Mouse (Mus musculus) limb, embryonic 14.5 days (tissue): ENCODE results near the gene Fam192a. TPM values are rescaled to one million over a fixed set of nuclear protein-coding genes. Genes with fewer than 3 reads are reported as not detected.

ENCODE experiments used
- ATAC-seq: fragments of 200-750 bp; cut with Nextera tagmentation; 2 replicates; pipeline ENCODE4 v1.8.0; 2017; ENCODE audit warnings: low read depth, moderate number of reproducible peaks, moderate TSS enrichment; ENCODE audit not compliant: low FRiP score
- DNase-seq: peaks from one replicate; pipeline ENCODE4 v3.0.0-alpha.2; 2015; ENCODE audit warnings: low spot score
- H3K27ac ChIP-seq: fragments of 300-500 bp; sonication (generic); replicated peaks from 2 replicates; pipeline ENCODE4 v1.5.1; 2014; ENCODE audit warnings: low read depth, mild to moderate bottlenecking, low read length, moderate library complexity, mixed read lengths
- H3K27me3 ChIP-seq: fragments of 300-500 bp; sonication (generic); 2 replicates; pipeline ENCODE4 v1.6.1; 2014; ENCODE audit warnings: low read length, mixed read lengths; ENCODE audit not compliant: control insufficient read depth, insufficient read depth
- H3K36me3 ChIP-seq: fragments of 300-500 bp; sonication (generic); 2 replicates; pipeline ENCODE4 v1.6.1; 2014; ENCODE audit warnings: mild to moderate bottlenecking, low read length, moderate library complexity, mixed read lengths; ENCODE audit not compliant: control insufficient read depth, insufficient read depth
- H3K4me1 ChIP-seq: fragments of 300-500 bp; sonication (generic); 2 replicates; pipeline ENCODE4 v1.6.1; 2014; ENCODE audit warnings: antibody characterized with exemption, low read length, mixed read lengths; ENCODE audit not compliant: control insufficient read depth, insufficient read depth
- H3K4me2 ChIP-seq: fragments of 300-500 bp; sonication (generic); replicated peaks from 2 replicates; pipeline ENCODE4 v1.6.1; 2014; ENCODE audit warnings: low read depth, mild to moderate bottlenecking, low read length, moderate library complexity; ENCODE audit not compliant: severe bottlenecking
- H3K4me3 ChIP-seq: fragments of 300-500 bp; sonication (generic); replicated peaks from 2 replicates; pipeline ENCODE4 v1.5.1; 2014; ENCODE audit warnings: low read length
- H3K9ac ChIP-seq: fragments of 300-500 bp; sonication (generic); 2 replicates; pipeline ENCODE4 v1.6.1; 2014; ENCODE audit warnings: mild to moderate bottlenecking, low read depth, low read length, moderate library complexity; ENCODE audit not compliant: severe bottlenecking
- H3K9me3 ChIP-seq: fragments of 300-500 bp; sonication (generic); 2 replicates; pipeline ENCODE4 v1.6.1; 2016; ENCODE audit warnings: low read length; ENCODE audit not compliant: control insufficient read depth
- POLR2A ChIP-seq: fragments of 200-500 bp; IDR thresholded peaks from 2 replicates; pipeline ENCODE4 v1.8.0; 2012; ENCODE audit warnings: inconsistent platforms, mild to moderate bottlenecking, moderate library complexity, borderline replicate concordance; ENCODE audit not compliant: insufficient read depth, insufficient read length; ENCODE audit errors: extremely low read depth
- WGBS: fragments of 180-500 bp; shearing (Covaris S2); extraction: QIAGEN DNeasy Blood & Tissue Kit; methylation state at CpG from one replicate; pipeline ENCODE4 v1.1.7; 2014; 5-methylcytosine and 5-hydroxymethylcytosine counted together
- polyA plus RNA-seq, 2 experiments: library from polyadenylated mRNA; depleted of rRNA in 1 of 2; stranded (reverse) in 1 of 2; unstranded in 1 of 2; fragments of >200 nt; fragmentation: Nextera tagmentation in 1 of 2; extraction: Ambion mirVana in 1 of 2; gene quantifications; 2 replicates each; pipeline versions ENCODE4 v1.2.1 to v1.2.3; 2012 to 2014

Gene Fam192a
- 35.7 and 43.4 TPM in 2 replicates for polyA plus RNA-seq (2012; rRNA removed)
- 61.5 and 62.4 TPM in 2 replicates for polyA plus RNA-seq (2014; fragmentation: Nextera tagmentation; extraction: Ambion mirVana)

GRCm38 (mm10) chr8:94601607-94602385, at the start of gene Fam192a, which contains the start of gene Rspry1:
Gene Fam192a (minus strand): TSS chr8:94601997.
Gene Rspry1 (plus strand): TSS chr8:94601937.
- DNase-seq (peak; percentile 100), ATAC-seq (peak; percentile 100)
- Histone ChIP-seq H3K27me3 (no peaks in the 10 kb centered on the region), H3K9ac (peak within 1 kb of the TSS; percentile 92), H3K9me3 (no peaks in the 10 kb centered on the region), H3K4me1 (peaks cover 18% of the 10 kb centered on the region), H3K36me3 (no peaks in the 10 kb centered on the region; the same call in 1 of the 2 replicates), H3K4me3 (peak within 1 kb of the TSS; percentile 100), H3K27ac (peak within 1 kb of the TSS; percentile 87), H3K4me2 (peak within 1 kb of the TSS; percentile 88)
- under 1% methylated on average over 54 of the region's 55 CpGs for WGBS
- peak; percentile 85; the same call in 1 of the 2 replicates for TF ChIP-seq POLR2A

GRCm38 (mm10) chr8:94649496-94649895, 47.7 kb upstream of the Fam192a start:
- no peak overlapping the region for H3K4me3 ChIP-seq
- no peak for ATAC-seq
- no peak for TF ChIP-seq POLR2A
- DNase-seq: no peak
- H3K4me1 ChIP-seq: no peaks in the 10 kb centered on the region
- no peak overlapping the region for H3K9ac ChIP-seq
- H3K36me3 ChIP-seq: peaks cover 85% of the 10 kb centered on the region
- no peak overlapping the region for H3K4me2 ChIP-seq
- no peaks in the 10 kb centered on the region for H3K9me3 ChIP-seq
- H3K27ac ChIP-seq: no peak overlapping the region
- H3K27me3 ChIP-seq: no peaks in the 10 kb centered on the region
- 71% methylated on average over 3 of the region's 3 CpGs for WGBS

- no peak for ATAC-seq
- Histone ChIP-seq H3K4me2 (no peak overlapping the region), H3K4me3 (no peak overlapping the region), H3K9ac (no peak overlapping the region), H3K27me3 (no peaks in the 10 kb centered on the region), H3K9me3 (no peaks in the 10 kb centered on the region), H3K4me1 (no peaks in the 10 kb centered on the region), H3K27ac (no peak overlapping the region), H3K36me3 (peaks cover 81% of the 10 kb centered on the region)
- TF ChIP-seq POLR2A: no peak
- 91% methylated on average over 3 of the region's 3 CpGs for WGBS
- DNase-seq: no peak
These were observed 44.4 kb upstream of the Fam192a start for GRCm38 (mm10) chr8:94646165-94646564.

- Histone ChIP-seq H3K9me3 (no peaks in the 10 kb centered on the region), H3K36me3 (peaks cover 84% of the 10 kb centered on the region), H3K27ac (no peak overlapping the region), H3K9ac (no peak overlapping the region), H3K4me1 (no peaks in the 10 kb centered on the region), H3K4me2 (no peak overlapping the region), H3K27me3 (no peaks in the 10 kb centered on the region), H3K4me3 (no peak overlapping the region)
- TF ChIP-seq POLR2A: no peak
- ATAC-seq: no peak
- no peak for DNase-seq
- WGBS: 59% methylated on average over 1 of the region's 1 CpGs
These were observed 43.4 kb upstream of the Fam192a start for GRCm38 (mm10) chr8:94645202-94645601.

GRCm38 (mm10) chr8:94641938-94642337, 40.1 kb upstream of the Fam192a start:
- H3K27me3 ChIP-seq: no peaks in the 10 kb centered on the region
- peaks cover 88% of the 10 kb centered on the region for H3K36me3 ChIP-seq
- 93% methylated on average over 3 of the region's 3 CpGs for WGBS
- no peak overlapping the region for H3K4me3 ChIP-seq
- H3K4me1 ChIP-seq: no peaks in the 10 kb centered on the region
- no peaks in the 10 kb centered on the region for H3K9me3 ChIP-seq
- no peak overlapping the region for H3K27ac ChIP-seq
- no peak overlapping the region for H3K9ac ChIP-seq
- no peak overlapping the region for H3K4me2 ChIP-seq
- DNase-seq (no peak), ATAC-seq (no peak)
- no peak for TF ChIP-seq POLR2A
